Mouse (Mus musculus) liver, embryonic 13.5 days (tissue): Measurements from ENCODE around the gene Slc39a11. TPM values are rescaled to one million over a fixed set of nuclear protein-coding genes. Genes with fewer than 3 reads are reported as not detected.

Experiments
- ATAC-seq: fragments of 200-750 bp; cut with Nextera tagmentation; 2 replicates; pipeline ENCODE4 v1.8.0; 2017; ENCODE audit warnings: low read depth, mild to moderate bottlenecking, moderate number of reproducible peaks, moderate library complexity
- DNase-seq: peaks from one replicate; pipeline ENCODE4 v3.0.0; 2022
- H3K27ac ChIP-seq: fragments of 300-500 bp; sonication (generic); 2 replicates; pipeline ENCODE4 v1.5.1; 2015; ENCODE audit warnings: moderate library complexity, mild to moderate bottlenecking, inconsistent platforms
- H3K27me3 ChIP-seq: fragments of 300-500 bp; sonication (generic); 2 replicates; pipeline ENCODE4 v1.6.1; 2015; ENCODE audit warnings: mild to moderate bottlenecking, inconsistent platforms
- H3K36me3 ChIP-seq: fragments of 300-500 bp; sonication (generic); 2 replicates; pipeline ENCODE4 v1.6.1; 2015; ENCODE audit warnings: mild to moderate bottlenecking, inconsistent platforms
- H3K4me1 ChIP-seq: fragments of 300-500 bp; sonication (generic); replicated peaks from 2 replicates; pipeline ENCODE4 v1.6.1; 2015; ENCODE audit warnings: inconsistent platforms
- H3K4me2 ChIP-seq: fragments of 300-500 bp; sonication (generic); 2 replicates; pipeline ENCODE4 v1.6.1; 2015; ENCODE audit warnings: inconsistent platforms, mild to moderate bottlenecking, moderate library complexity
- H3K4me3 ChIP-seq: fragments of 300-500 bp; sonication (generic); replicated peaks from 2 replicates; pipeline ENCODE4 v1.5.1; 2015; ENCODE audit warnings: mild to moderate bottlenecking, inconsistent platforms
- H3K9ac ChIP-seq: fragments of 300-500 bp; sonication (generic); 2 replicates; pipeline ENCODE4 v1.6.1; 2015; ENCODE audit warnings: mild to moderate bottlenecking, inconsistent platforms
- H3K9me3 ChIP-seq: fragments of 300-500 bp; sonication (generic); replicated peaks from 2 replicates; pipeline ENCODE4 v1.6.1; 2016; ENCODE audit warnings: inconsistent platforms
- WGBS: fragments of 180-500 bp; shearing (Covaris S2); methylation state at CpG from one replicate; pipeline ENCODE4 v1.1.7; 2015; ENCODE audit not compliant: insufficient replicate concordance; 5-methylcytosine and 5-hydroxymethylcytosine counted together
- polyA plus RNA-seq: library from polyadenylated mRNA; unstranded; fragments of >200 nt; fragmentation: Nextera tagmentation; extraction: Ambion mirVana; gene quantifications from 2 replicates; pipeline ENCODE4 v1.2.1, GENCODE M21; 2015

Slc39a11 gene
- polyA plus RNA-seq, 1 experiment from 2014 or later, result 15.0 TPM

DNA sequence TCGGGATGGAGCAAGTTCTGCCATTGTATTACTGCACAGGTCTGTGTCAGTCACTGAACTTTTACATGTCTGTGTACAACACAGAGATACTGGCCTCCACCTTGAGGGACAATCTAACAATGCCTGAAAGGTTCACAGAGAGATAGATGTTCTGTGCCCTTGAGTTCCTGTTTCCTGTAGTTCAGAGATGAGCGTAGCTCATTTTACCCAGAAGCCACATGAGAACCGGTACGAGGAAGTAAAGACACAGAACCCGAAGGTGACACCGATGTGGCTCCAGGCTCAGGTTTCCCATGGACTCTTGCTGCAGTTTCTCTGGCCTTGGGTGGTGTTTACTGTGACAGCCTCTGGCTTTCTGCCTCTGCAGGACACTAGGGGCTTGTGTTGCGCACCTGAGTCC, 398.7 kb downstream of the Slc39a11 start:
- Histone ChIP-seq H3K27me3 (no peaks in the 10 kb centered on the region), H3K9me3 (no peaks in the 10 kb centered on the region), H3K4me3 (no peak overlapping the region), H3K27ac (no peak overlapping the region), H3K9ac (no peak overlapping the region), H3K4me2 (no peak overlapping the region), H3K4me1 (no peaks in the 10 kb centered on the region), H3K36me3 (no peaks in the 10 kb centered on the region)
- WGBS, result 62% methylated on average over 7 of the region's 7 CpGs
- no peak for ATAC-seq
- no peak for DNase-seq

DNA sequence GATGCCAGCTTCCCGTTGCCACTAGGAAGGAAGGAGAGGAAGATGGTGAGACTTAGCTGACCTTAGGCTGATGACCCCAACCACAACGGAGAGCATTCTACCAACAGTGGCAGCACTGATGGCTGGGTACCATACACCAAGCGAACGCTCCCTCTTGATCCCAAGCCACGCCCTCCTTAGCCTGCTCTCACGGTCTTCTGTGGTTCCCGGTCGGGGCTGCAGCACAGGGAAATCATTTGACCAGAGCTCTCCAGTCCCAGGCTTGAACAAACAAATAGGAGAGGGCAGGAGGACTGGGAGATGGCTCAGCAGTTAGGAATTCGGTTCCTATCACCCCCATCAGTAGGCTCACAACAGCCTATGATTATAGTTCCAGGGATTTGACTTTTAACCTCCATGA, 403.4 kb downstream of the Slc39a11 start:
- ATAC-seq (no peak), DNase-seq (no peak)
- H3K36me3 ChIP-seq, result no peaks in the 10 kb centered on the region
- no peaks in the 10 kb centered on the region for H3K27me3 ChIP-seq
- H3K9ac ChIP-seq, result no peak overlapping the region
- H3K4me1 ChIP-seq, result no peaks in the 10 kb centered on the region
- WGBS, result 56% methylated on average over 9 of the region's 9 CpGs
- no peak overlapping the region for H3K4me3 ChIP-seq
- no peak overlapping the region for H3K4me2 ChIP-seq
- no peak overlapping the region for H3K27ac ChIP-seq
- H3K9me3 ChIP-seq, result no peaks in the 10 kb centered on the region

DNA sequence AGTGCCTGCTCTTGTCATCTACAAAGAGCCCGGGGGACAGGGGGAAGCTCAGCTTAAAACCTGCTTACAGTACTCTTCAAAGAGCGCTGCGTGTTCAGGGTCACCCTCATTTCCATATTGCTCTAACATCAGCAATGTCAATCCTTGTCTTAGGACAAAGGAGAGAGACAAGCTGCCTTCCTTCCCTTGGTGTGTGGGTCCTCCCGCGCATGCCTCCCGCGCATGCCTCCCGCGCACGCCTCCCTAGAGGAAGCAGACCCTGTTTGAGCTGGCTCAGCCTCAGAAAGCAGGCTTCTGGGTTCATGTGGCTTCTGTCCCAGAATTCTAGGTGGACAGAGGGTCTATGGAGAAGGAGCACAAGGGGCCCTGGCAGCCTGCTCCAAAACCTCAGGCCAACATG, 404.2 kb downstream of the Slc39a11 start:
- DNase-seq (no peak), ATAC-seq (no peak)
- Histone ChIP-seq H3K27ac (no peak overlapping the region), H3K4me3 (no peak overlapping the region), H3K36me3 (no peaks in the 10 kb centered on the region), H3K9me3 (no peaks in the 10 kb centered on the region), H3K27me3 (no peaks in the 10 kb centered on the region), H3K4me1 (no peaks in the 10 kb centered on the region), H3K9ac (no peak overlapping the region), H3K4me2 (no peak overlapping the region)
- WGBS, result 84% methylated on average over 10 of the region's 10 CpGs

DNA sequence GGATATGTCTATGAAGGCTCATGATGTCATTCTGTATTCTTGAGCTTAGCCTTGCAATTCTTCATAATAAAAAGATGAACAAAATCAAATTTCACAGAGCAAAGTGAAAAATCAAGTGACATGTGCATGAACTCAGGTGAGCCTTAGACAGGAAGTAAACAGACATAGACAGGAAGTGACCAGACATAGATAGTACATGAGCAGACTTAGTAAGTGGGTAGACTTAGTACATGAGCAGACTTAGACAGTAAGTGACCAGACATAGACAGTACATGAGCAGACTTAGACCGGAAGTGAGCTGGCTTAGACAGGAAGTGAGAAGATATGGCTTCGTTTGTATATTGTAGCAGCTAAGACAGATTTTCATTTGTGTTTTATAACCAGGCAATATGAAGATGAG, 415.4 kb downstream of the Slc39a11 start:
- no peaks in the 10 kb centered on the region for H3K9me3 ChIP-seq
- H3K36me3 ChIP-seq, result no peaks in the 10 kb centered on the region
- H3K27ac ChIP-seq, result no peak overlapping the region
- H3K4me3 ChIP-seq, result no peak overlapping the region
- ATAC-seq (no peak), DNase-seq (no peak)
- no peak overlapping the region for H3K9ac ChIP-seq
- H3K4me2 ChIP-seq, result no peak overlapping the region
- WGBS, result 41% methylated on average over 2 of the region's 2 CpGs
- no peaks in the 10 kb centered on the region for H3K27me3 ChIP-seq
- H3K4me1 ChIP-seq, result no peaks in the 10 kb centered on the region

DNA sequence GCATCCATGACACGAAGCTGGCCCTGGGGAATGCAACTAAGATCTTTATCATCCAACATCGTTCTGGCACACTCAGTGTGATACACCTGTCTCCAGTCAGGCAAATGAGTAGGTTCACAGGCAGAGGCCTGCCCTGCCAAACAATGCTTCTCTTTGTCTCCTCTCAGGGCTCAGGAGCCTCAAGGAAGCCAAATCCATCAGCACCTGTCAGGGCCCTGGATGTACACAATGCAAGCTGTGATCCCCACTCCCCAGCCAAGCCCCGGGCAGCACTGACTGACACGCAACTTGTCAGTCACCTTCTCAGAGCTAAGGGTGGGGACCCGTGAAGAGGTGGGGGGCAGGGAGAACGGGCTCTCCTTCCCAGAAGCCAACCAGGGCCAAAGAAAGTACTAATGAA, 417.8 kb downstream of the Slc39a11 start:
- no peak overlapping the region for H3K27ac ChIP-seq
- no peak for ATAC-seq
- WGBS, result 36% methylated on average over 6 of the region's 6 CpGs

DNA sequence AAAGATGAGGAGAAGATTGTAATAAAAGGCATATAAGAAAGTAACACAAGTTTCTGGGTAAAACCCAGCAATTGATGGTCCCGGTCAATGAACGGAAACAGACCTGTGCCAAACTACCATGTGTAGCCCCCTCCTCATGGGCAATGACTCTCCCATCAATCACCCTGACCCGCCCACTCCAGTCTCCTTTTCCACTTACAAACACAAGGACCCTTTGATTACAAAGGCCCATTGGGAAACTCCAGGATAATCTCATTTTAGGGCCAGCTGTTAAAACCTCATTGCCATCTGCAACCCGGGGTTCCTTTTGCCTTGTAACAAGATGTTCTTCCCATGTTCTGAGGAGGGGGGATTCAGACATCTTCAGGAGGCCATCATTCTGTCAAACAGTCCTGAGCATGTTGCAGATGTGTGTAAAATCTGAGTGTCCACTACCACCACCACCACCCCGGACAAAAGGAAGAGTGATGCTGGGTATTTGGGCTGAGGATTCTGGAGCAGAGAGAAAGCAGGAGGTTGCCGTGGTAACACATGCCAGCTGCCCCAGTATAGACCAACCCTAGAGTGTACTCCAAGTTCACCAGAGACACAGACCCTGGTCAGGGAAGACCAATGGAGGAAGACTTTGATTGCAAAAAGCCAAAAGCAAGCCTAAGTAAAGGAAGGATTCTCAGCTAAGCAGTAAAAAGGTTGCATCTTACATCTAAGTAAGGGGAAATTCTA, 419.3 kb downstream of the Slc39a11 start:
- Histone ChIP-seq H3K4me3 (no peak overlapping the region), H3K4me2 (no peak overlapping the region), H3K4me1 (no peaks in the 10 kb centered on the region), H3K36me3 (no peaks in the 10 kb centered on the region), H3K27ac (no peak overlapping the region), H3K9ac (no peak overlapping the region), H3K27me3 (no peaks in the 10 kb centered on the region), H3K9me3 (no peaks in the 10 kb centered on the region)
- WGBS, result 67% methylated on average over 6 of the region's 6 CpGs
- DNase-seq (no peak), ATAC-seq (no peak)

More for the DNA sequence above, 417.8 kb downstream of the Slc39a11 start:
- no peak for DNase-seq
- H3K4me2 ChIP-seq, result no peak overlapping the region
- H3K27me3 ChIP-seq, result no peaks in the 10 kb centered on the region
- no peak overlapping the region for H3K9ac ChIP-seq
- no peaks in the 10 kb centered on the region for H3K4me1 ChIP-seq
- H3K36me3 ChIP-seq, result no peaks in the 10 kb centered on the region
- H3K9me3 ChIP-seq, result no peaks in the 10 kb centered on the region
- no peak overlapping the region for H3K4me3 ChIP-seq

DNA sequence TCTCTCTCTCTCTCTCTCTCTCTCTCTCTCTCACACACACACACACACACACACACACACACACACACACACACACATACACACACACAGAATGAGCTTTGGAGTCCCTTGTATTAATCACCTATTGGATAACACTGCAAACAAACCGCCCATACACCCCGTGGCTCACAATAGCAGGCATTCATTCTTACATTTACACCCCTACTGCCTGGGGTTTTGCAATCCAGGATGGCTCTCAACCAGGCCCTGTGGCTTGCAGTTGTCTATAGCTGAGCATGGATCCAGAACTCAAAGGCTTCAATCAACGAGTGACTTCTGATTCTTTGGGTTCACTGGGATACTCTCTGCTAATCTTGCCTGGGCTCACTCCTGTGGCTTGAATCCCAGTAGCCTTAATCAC, 424.1 kb downstream of the Slc39a11 start:
- Histone ChIP-seq H3K9me3 (no peaks in the 10 kb centered on the region), H3K27me3 (no peaks in the 10 kb centered on the region), H3K27ac (no peak overlapping the region), H3K4me2 (no peak overlapping the region), H3K36me3 (no peaks in the 10 kb centered on the region), H3K9ac (no peak overlapping the region), H3K4me3 (no peak overlapping the region), H3K4me1 (no peaks in the 10 kb centered on the region)
- DNase-seq (no peak), ATAC-seq (no peak)
- 78% methylated on average over 3 of the region's 3 CpGs for WGBS

DNA sequence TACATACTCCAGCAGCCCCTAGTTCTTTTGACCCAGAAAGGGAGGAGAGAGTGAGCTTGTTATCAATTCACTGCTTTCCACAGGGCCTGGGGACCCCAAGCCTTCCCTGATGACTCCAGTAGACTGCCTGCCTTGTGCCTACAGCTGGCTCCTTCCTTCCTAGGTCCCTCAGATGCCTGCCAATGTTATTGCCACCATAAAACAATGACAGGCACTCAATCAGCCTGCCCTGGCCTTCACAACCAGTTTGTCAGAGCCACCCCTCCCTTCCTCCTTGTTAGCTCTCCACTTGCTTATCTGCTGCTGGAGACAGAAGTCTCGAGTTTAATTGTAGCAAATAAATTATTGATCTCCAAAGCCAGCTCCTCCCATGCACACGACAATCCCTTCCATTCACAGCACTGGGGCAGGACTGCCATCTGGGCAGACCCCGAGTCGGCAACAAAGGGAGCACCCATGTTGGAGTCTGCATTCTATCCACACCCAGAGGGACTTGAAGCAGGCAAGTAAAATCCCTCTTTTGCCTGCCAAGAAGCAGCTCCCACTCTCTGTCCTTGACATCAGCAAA, 426.0 kb downstream of the Slc39a11 start:
- H3K27me3 ChIP-seq, result no peaks in the 10 kb centered on the region
- H3K4me1 ChIP-seq, result no peaks in the 10 kb centered on the region
- ATAC-seq, result no peak
- H3K4me2 ChIP-seq, result no peak overlapping the region
- no peak overlapping the region for H3K4me3 ChIP-seq
- DNase-seq, result no peak
- no peak overlapping the region for H3K27ac ChIP-seq
- no peaks in the 10 kb centered on the region for H3K9me3 ChIP-seq
- H3K36me3 ChIP-seq, result no peaks in the 10 kb centered on the region
- H3K9ac ChIP-seq, result no peak overlapping the region
- WGBS, result 36% methylated on average over 4 of the region's 4 CpGs

DNA sequence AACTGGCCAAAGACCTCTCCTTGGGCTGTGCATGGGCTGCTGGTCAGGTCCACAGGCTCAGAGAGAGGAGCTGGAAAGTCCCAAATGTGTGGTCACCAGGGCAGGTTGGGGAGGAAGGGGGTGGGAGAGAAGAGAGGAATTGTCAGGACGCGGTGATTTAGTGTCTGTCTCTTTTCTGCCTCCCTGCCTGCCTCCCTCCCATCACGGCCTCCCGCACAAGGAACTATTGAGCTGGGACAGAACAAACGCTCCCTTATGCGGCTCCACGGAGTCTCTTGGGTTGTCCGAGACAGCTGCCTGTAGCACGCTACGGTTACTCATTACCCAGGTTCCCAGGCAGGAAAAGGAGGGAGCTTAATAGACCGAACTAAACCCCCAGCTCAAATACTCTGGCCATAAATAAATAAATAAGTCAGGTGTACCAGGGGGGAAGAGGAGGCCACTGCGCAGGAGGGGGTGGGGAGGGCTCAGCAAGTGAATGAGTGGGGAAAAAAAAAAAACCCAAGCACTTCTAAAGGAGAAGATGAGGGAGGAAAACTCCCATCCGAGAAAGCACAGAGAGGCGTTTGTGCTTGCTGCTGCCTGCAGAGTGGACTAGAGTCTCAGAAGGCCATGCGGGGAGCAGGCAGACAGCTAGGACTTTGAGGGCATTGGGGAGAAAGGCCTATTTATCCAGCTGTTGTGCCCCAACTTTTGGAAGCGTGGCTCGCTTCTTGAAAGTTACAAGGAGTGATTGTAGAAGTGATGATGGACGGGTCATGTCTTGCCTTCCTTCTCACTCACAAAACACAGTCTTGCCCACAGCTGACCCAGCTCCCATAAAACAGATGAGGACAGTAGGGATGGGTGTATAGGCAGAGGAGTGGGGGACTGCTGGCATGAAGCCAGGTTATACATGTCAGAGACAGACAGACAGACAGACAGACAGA, 428.3 kb downstream of the Slc39a11 start:
- DNase-seq, result no peak
- peak overlapping the region; percentile 33; the same call in 1 of the 2 replicates for H3K4me2 ChIP-seq
- H3K27ac ChIP-seq, result no peak overlapping the region
- H3K9ac ChIP-seq, result no peak overlapping the region
- no peaks in the 10 kb centered on the region for H3K36me3 ChIP-seq
- no peaks in the 10 kb centered on the region for H3K27me3 ChIP-seq
- no peak overlapping the region for H3K4me3 ChIP-seq
- 59% methylated on average over 18 of the region's 18 CpGs for WGBS
- H3K9me3 ChIP-seq, result no peaks in the 10 kb centered on the region
- no peaks in the 10 kb centered on the region for H3K4me1 ChIP-seq
- ATAC-seq, result peak; percentile 26; the same call in 1 of the 2 replicates

DNA sequence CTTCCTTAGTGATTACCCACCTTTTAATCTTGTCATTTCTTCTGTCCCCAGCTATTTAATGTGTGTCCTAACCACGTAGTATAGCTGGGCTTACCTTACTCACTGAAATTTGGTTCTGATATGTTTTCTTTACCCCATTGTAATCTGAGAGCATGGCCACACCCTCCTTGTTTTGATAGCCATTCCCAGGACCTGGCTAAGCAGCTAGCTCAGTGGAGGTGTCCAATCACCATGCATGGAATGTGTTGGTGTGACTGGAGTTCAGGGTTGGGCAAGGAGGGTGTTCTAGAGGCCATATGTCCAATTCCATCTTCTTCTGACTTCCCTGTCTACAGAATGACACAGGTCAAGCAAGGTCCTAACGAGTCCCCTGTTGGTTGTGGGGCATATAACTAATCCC, 429.2 kb downstream of the Slc39a11 start:
- DNase-seq (no peak), ATAC-seq (no peak)
- Histone ChIP-seq H3K4me1 (no peaks in the 10 kb centered on the region), H3K36me3 (no peaks in the 10 kb centered on the region), H3K27ac (no peak overlapping the region), H3K4me2 (no peak overlapping the region), H3K27me3 (no peaks in the 10 kb centered on the region), H3K9me3 (no peaks in the 10 kb centered on the region), H3K4me3 (no peak overlapping the region), H3K9ac (no peak overlapping the region)
- 54% methylated on average over 2 of the region's 2 CpGs for WGBS

DNA sequence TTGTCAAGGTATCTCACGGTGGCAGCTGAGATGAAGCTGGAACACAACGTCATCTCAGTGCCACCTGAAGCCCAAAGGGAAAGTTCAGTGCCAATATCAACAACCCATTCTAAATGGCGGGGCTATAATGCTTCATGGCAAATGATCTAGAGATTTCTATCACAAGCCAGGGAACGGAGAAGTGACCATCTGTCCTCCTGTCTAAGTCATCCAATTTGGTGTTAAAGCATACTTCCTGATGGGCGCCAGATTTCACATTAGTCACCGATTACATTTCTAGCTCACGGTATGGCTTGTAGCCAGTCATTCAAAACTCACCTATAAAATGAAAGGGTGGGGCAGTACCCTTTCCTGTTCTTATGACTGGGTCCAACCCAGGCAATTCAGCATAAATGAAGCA, 435.1 kb downstream of the Slc39a11 start:
- no peaks in the 10 kb centered on the region for H3K9me3 ChIP-seq
- 68% methylated on average over 7 of the region's 7 CpGs for WGBS
- no peak for ATAC-seq

More for the DNA sequence above, 435.1 kb downstream of the Slc39a11 start:
- no peak overlapping the region for H3K4me3 ChIP-seq
- H3K4me1 ChIP-seq, result no peaks in the 10 kb centered on the region
- H3K36me3 ChIP-seq, result no peaks in the 10 kb centered on the region
- no peak overlapping the region for H3K9ac ChIP-seq
- H3K27ac ChIP-seq, result no peak overlapping the region
- no peaks in the 10 kb centered on the region for H3K27me3 ChIP-seq
- DNase-seq, result no peak
- no peak overlapping the region for H3K4me2 ChIP-seq
